Mouse (Mus musculus) E14TG2a.4 (cell line): ENCODE data around the gene Eva1a.

Experiments used
- CTCF ChIP-seq: conservative IDR thresholded peaks from 2 replicates; pipeline ENCODE4 v1.5.1; 2014; ENCODE audit warnings: low read length
- NANOG ChIP-seq: IDR thresholded peaks from 2 replicates; pipeline ENCODE4 v1.6.1; 2014; ENCODE audit warnings: borderline replicate concordance, low read length, mixed read lengths

GRCm38 (mm10) chr6:82029611-82030510, 11.0 kb upstream of the Eva1a start:
- TF ChIP-seq CTCF (no peak), NANOG (no peak)
